Mouse (Mus musculus): ENCODE results near the gene Fosb.

DNA sequence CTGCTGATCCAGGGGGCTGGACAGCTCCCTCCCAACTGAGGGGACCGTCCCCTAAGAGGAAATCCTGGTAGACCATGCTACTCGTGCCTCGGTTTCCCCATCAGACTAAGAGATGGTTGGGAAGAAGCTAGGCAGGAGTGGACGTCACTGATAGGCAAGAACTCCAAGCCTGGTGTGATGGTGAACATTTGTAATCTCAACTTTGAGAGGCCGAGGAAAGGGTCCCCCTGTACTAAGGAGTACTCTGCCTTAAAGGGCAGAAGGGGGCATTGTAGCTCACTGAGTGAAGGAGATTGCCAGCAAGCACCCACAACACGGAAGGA, 4.5 kb downstream of the Fosb start:
- no peak for TF ChIP-seq CTCF (IDR thresholded peaks at IDR 0.05; ENCODE audit: borderline replicate concordance, control insufficient read depth, extremely low read depth, insufficient read depth, low read length, poor library complexity)
- TF ChIP-seq POLR2A (IDR thresholded peaks at IDR 0.05; ENCODE audit: control insufficient read depth, extremely low read depth, insufficient read depth, low read length, poor library complexity), result no peak
